Mouse (Mus musculus) heart, postnatal 0 days (tissue): Measurements from ENCODE around the gene Slamf1. TPM values are rescaled to one million over a fixed set of nuclear protein-coding genes. Genes with fewer than 3 reads are reported as not detected.
"Not testable (repeated sequence)": the region's sequence is repeated elsewhere in the genome, so short reads cannot be mapped to it uniquely, and the experiment has no call there.

Experiments used
- ATAC-seq: fragments of 200-750 bp; cut with Nextera tagmentation; 2 replicates; pipeline ENCODE4 v1.8.0; 2017; ENCODE audit warnings: low read depth, moderate number of reproducible peaks, moderate library complexity; ENCODE audit not compliant: insufficient read depth
- DNase-seq: peaks from one replicate; pipeline ENCODE4 v3.0.0-alpha.2; 2016; ENCODE audit warnings: low spot score
- H3K27ac ChIP-seq: fragments of 300-500 bp; sonication (generic); 2 replicates; pipeline ENCODE4 v1.5.1; 2014; ENCODE audit warnings: low read depth, mild to moderate bottlenecking
- H3K27me3 ChIP-seq: fragments of 300-500 bp; sonication (generic); 2 replicates; pipeline ENCODE4 v1.6.1; 2014; ENCODE audit warnings: low read length, mixed read lengths; ENCODE audit not compliant: control insufficient read depth, insufficient read depth
- H3K36me3 ChIP-seq: fragments of 300-500 bp; sonication (generic); replicated peaks from 2 replicates; pipeline ENCODE4 v1.6.1; 2014; ENCODE audit warnings: low read length, mixed read lengths; ENCODE audit not compliant: control insufficient read depth, insufficient read depth
- H3K4me1 ChIP-seq: fragments of 300-500 bp; sonication (generic); 2 replicates; pipeline ENCODE4 v1.6.1; 2014; ENCODE audit warnings: antibody characterized with exemption; ENCODE audit not compliant: control insufficient read depth, insufficient read depth
- H3K4me2 ChIP-seq: fragments of 300-500 bp; sonication (generic); 2 replicates; pipeline ENCODE4 v1.6.1; 2014; ENCODE audit warnings: low read depth, mild to moderate bottlenecking, low read length, moderate library complexity
- H3K4me3 ChIP-seq: fragments of 300-500 bp; sonication (generic); 2 replicates; pipeline ENCODE4 v1.5.1; 2014; ENCODE audit warnings: low read depth, low read length
- H3K9ac ChIP-seq: fragments of 300-500 bp; sonication (generic); replicated peaks from 2 replicates; pipeline ENCODE4 v1.6.1; 2014; ENCODE audit warnings: low read depth, low read length, mixed read lengths
- H3K9me3 ChIP-seq: fragments of 300-500 bp; sonication (generic); replicated peaks from 2 replicates; pipeline ENCODE4 v1.6.1; 2016; ENCODE audit warnings: low read length; ENCODE audit not compliant: control insufficient read depth
- CTCF ChIP-seq: IDR thresholded peaks from 2 replicates; pipeline ENCODE4 v1.5.1; 2016; ENCODE audit warnings: antibody characterized with exemption, control low read depth, low read depth
- EP300 ChIP-seq: IDR thresholded peaks from 2 replicates; pipeline ENCODE4 v1.6.1; 2016; ENCODE audit warnings: antibody characterized with exemption, low read depth
- WGBS: fragments of 180-500 bp; shearing (Covaris S2); extraction: QIAGEN DNeasy Blood & Tissue Kit; methylation state at CpG from one replicate; pipeline ENCODE4 v1.1.7; 2014; 5-methylcytosine and 5-hydroxymethylcytosine counted together
- polyA plus RNA-seq: library from polyadenylated mRNA; unstranded; fragments of >200 nt; fragmentation: Nextera tagmentation; extraction: Ambion mirVana; gene quantifications from 2 replicates; pipeline ENCODE4 v1.2.1, GENCODE M21; 2015
- total RNA-seq: library from RNA; depleted of rRNA; stranded (reverse); fragments of >200 nt; gene quantifications from 2 replicates; pipeline ENCODE4 v1.2.3, GENCODE M21; 2014; ENCODE audit warnings: low replicate concordance

Gene Slamf1
- total and polyA plus RNA-seq, 2 experiments from 2014 or later, result 0.14 TPM; not detected in 1

DNA sequence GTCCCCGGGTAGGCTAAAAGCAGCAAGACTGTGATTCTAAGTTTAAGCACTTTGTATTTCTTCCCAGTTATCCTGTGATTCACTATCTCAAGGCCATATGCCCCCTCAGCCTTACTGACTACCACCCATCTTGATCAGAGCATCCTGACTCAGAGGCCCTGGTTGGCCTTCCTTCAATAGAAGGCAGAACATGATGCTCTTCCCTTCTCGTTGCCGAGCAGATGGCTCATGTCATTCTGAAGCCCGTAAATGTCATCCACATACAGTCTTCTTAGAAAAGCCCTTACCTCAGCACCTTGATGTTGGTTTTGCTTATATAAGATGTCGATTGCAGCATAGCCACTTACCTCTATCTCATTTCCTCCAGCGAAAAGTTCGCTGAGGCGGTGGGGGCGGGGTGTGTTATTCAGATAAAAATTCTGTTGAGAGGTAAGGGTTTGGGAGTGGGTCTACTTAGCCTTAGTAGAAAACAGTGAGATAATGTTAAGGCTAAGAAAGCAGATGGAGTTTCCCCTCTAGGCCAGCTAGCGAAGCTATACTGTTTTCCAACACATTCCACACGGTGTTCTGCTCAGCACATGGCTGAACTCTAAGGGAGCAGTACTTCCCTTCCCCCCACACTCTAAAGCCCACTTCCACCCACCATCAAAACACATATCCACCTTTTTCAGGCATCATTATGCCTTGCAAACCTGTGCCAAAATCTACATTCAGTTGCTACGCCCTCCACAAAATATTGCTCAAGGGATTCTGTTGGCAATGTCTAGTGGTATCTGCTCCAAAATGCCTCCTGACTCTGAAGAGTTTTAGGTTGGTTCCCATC is 21.7 kb downstream of the Slamf1 start:
- no peak overlapping the region for H3K4me3 ChIP-seq
- H3K27me3 ChIP-seq, result no peaks in the 10 kb centered on the region
- ATAC-seq, result no peak

DNA sequence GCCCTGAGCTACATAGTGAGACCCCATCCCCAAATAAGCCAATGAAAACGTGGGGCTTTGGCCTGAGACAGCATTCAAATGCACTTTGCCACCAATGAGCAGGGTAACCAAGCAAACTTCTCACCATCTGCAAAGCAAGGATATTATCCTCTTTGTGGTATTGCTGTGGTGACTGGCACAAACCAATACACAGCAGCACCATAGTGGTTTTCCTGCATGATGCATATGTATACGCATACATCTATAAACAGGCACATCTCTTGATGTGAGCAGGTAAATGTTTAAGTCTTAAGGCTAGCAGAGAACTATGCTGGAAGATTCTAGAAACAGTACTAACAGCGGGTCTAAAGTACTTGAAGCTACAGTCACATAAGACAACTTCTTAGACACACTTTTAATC is 22.5 kb downstream of the Slamf1 start:
- WGBS, result 86% methylated on average over 3 of the region's 3 CpGs
- Histone ChIP-seq H3K9me3 (no peaks in the 10 kb centered on the region), H3K9ac (no peak overlapping the region), H3K36me3 (no peaks in the 10 kb centered on the region), H3K27ac (no peak overlapping the region), H3K4me2 (no peak overlapping the region), H3K4me1 (no peaks in the 10 kb centered on the region), H3K4me3 (no peak overlapping the region), H3K27me3 (no peaks in the 10 kb centered on the region)
- DNase-seq (no peak), ATAC-seq (no peak)
- no peak for TF ChIP-seq CTCF
- TF ChIP-seq EP300, result no peak

More for the DNA sequence above, 21.7 kb downstream of the Slamf1 start:
- Histone ChIP-seq H3K9me3 (no peaks in the 10 kb centered on the region), H3K9ac (no peak overlapping the region), H3K4me2 (no peak overlapping the region), H3K36me3 (no peaks in the 10 kb centered on the region), H3K4me1 (no peaks in the 10 kb centered on the region), H3K27ac (no peak overlapping the region)
- 66% methylated on average over 12 of the region's 12 CpGs for WGBS
- no peak for DNase-seq
- TF ChIP-seq EP300 (no peak), CTCF (no peak)

DNA sequence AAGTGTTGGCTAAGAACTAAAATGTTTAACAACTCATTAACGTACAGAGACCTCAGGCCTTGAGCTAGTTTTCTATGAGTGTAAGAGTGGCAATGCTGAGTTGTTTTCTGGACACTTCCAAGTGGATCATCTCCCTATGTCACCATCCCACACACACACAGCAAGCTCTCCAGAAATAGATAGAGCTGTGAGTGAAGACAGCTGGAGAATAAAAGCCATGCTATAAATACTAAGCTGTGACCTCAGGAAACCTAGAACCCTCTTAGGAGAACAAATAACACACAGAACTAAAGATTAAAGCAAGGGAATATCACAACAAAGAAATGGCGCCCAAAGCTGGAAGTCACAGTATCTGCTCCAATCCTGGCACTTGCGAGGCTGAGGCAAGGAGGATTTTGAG is 24.6 kb downstream of the Slamf1 start:
- no peak overlapping the region for H3K4me3 ChIP-seq
- H3K9me3 ChIP-seq, result no peaks in the 10 kb centered on the region
- ATAC-seq (no peak), DNase-seq (no peak)
- H3K9ac ChIP-seq, result no peak overlapping the region
- no peaks in the 10 kb centered on the region for H3K27me3 ChIP-seq
- TF ChIP-seq EP300 (no peak), CTCF (no peak)
- no peak overlapping the region for H3K27ac ChIP-seq
- no peaks in the 10 kb centered on the region for H3K36me3 ChIP-seq
- H3K4me1 ChIP-seq, result no peaks in the 10 kb centered on the region
- H3K4me2 ChIP-seq, result no peak overlapping the region
- WGBS, result 69% methylated on average over 3 of the region's 3 CpGs

DNA sequence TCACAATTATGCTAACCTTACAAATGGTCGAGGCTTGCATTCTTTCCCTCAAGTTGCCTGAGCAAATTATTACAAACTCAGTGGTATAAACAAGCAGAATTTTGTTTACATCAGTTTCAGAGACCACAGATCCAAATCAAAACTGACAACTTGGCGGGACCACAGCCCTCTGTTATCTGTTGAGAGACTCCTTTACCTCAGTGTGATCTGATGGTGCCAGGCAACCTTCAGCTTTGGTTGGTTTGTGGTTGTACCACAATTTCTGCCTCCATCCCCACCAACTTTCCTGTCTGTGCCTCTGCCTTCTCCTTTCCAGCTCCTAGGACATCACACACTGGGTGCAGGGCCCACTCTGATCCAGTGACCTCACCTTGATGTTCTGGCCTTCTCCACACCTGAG is 29.3 kb downstream of the Slamf1 start:
- 50% methylated on average over 2 of the region's 2 CpGs for WGBS

DNA sequence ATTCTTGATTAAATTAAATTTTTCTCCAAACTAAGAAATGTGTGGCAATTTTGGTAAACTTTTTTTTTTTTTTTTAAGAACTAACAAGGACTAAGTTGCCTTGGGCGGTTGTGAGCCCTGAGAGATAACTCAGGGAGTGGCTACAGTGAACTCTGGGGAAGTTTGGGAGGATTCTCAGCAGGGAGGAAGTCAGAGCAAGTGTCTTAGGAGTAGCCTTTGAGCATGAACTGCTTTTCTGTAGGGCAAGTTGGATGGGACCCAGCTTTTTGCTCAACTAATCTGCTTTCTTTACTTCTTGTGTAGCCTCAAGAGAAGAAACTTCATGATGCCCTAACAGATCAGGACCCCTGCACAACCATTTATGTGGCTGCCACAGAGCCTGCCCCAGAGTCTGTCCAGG is 30.9 kb downstream of the Slamf1 start:
- no peaks in the 10 kb centered on the region for H3K27me3 ChIP-seq
- no peaks in the 10 kb centered on the region for H3K36me3 ChIP-seq
- DNase-seq (no peak), ATAC-seq (no peak)
- no peaks in the 10 kb centered on the region for H3K9me3 ChIP-seq
- WGBS, result 26% methylated on average over 1 of the region's 1 CpGs
- H3K4me3 ChIP-seq, result no peak overlapping the region
- no peak overlapping the region for H3K4me2 ChIP-seq
- no peak overlapping the region for H3K27ac ChIP-seq
- H3K9ac ChIP-seq, result no peak overlapping the region
- H3K4me1 ChIP-seq, result no peaks in the 10 kb centered on the region
- TF ChIP-seq EP300 (no peak), CTCF (no peak)

More for the DNA sequence above, 29.3 kb downstream of the Slamf1 start:
- ATAC-seq, result no peak
- Histone ChIP-seq H3K27ac (no peak overlapping the region), H3K4me1 (no peaks in the 10 kb centered on the region), H3K36me3 (no peaks in the 10 kb centered on the region), H3K9me3 (no peaks in the 10 kb centered on the region), H3K9ac (no peak overlapping the region), H3K27me3 (no peaks in the 10 kb centered on the region), H3K4me3 (no peak overlapping the region), H3K4me2 (no peak overlapping the region)
- no peak for DNase-seq
- TF ChIP-seq CTCF (no peak), EP300 (no peak)

DNA sequence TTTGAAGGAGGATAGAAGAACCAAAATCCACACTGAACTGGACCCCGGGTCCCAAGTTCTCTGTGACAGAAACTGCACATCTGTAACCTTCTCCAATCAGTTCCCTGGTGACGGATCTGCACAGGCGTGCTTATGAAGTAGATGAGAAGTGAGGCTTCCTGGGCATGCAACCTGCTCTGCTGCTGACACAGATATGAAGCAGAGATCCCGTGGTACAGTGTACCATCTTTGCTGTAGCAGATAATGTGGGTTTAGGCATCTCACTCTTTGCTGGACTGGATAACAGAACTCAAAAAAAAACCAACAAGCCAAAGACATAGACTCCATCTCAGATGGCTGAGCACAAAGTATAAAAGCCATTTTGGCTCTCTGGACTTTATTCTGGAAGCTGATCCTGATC is 32.7 kb downstream of the Slamf1 start:
- no peak for ATAC-seq
- no peaks in the 10 kb centered on the region for H3K9me3 ChIP-seq
- no peaks in the 10 kb centered on the region for H3K36me3 ChIP-seq
- H3K4me1 ChIP-seq, result no peaks in the 10 kb centered on the region
- no peak overlapping the region for H3K4me2 ChIP-seq
- TF ChIP-seq EP300 (no peak), CTCF (no peak)
- no peak overlapping the region for H3K27ac ChIP-seq
- DNase-seq, result no peak
- no peak overlapping the region for H3K9ac ChIP-seq
- no peak overlapping the region for H3K4me3 ChIP-seq
- whole genome bisulfite sequencing, result 68% methylated on average over 4 of the region's 4 CpGs
- no peaks in the 10 kb centered on the region for H3K27me3 ChIP-seq

DNA sequence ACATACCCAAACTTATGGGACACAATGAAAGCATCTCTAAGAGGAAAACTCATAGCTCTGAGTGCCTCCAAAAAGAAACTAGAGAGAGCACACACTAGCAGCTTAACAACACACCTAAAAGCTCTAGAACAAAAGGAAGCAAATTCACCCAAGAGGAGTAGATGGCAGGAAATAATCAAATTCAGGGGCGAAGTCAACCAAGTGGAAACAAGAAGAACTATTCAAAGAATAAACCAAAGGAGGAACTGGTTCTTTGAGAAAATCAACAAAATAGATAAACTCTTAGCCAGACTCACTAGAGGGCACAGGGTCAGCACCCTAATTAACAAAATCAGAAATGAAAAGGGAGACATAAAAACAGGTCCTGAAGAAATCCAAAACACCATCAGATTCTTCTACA is 44.1 kb downstream of the Slamf1 start:
- H3K27me3 ChIP-seq, DNase-seq, H3K36me3 ChIP-seq, H3K9me3 ChIP-seq, H3K4me3 ChIP-seq, H3K4me1 ChIP-seq, H3K9ac ChIP-seq, H3K27ac ChIP-seq, ATAC-seq, H3K4me2 ChIP-seq: not testable (repeated sequence)
- 68% methylated on average over 1 of the region's 1 CpGs for WGBS
